Mouse (Mus musculus): Measurements from ENCODE around the gene Gm17334. TPM values are rescaled to one million over a fixed set of nuclear protein-coding genes. Genes with fewer than 3 reads are reported as not detected.
A peak's percentile ranks its signal among the peaks of the same experiment; 100 is the strongest.

Gene Gm17334
- total RNA-seq, 2 experiments from 2014 or later: 0.26 to 0.70 TPM

DNA sequence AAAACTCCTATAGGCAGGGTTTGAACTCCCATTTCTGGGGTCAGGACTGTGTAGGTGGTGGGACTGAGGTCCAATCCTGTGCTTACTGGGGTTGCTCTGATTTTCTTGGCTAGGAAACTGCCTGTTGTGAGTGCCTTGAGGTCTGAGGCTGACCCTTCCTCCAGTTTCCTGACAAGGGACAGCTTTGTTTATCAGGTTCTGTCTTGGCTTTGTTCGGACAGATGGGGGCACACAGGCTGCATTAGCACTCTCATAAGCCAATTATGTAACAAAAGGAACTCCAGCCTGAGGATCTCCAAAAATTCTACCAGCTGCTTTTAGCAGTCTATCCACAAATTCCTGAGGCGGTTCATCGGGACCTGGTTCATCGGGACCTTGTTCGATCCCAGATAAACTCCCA lies 30.6 kb downstream of the Gm17334 start:
- no peak for DNase-seq

- peak; percentile 51 for DNase-seq
Measured at GRCm38 (mm10) chr11:53737573-53737946, 35.4 kb downstream of the Gm17334 start.

- peak; percentile 78 for DNase-seq
Measured at GRCm38 (mm10) chr11:53736771-53737572, 36.0 kb downstream of the Gm17334 start.

DNA sequence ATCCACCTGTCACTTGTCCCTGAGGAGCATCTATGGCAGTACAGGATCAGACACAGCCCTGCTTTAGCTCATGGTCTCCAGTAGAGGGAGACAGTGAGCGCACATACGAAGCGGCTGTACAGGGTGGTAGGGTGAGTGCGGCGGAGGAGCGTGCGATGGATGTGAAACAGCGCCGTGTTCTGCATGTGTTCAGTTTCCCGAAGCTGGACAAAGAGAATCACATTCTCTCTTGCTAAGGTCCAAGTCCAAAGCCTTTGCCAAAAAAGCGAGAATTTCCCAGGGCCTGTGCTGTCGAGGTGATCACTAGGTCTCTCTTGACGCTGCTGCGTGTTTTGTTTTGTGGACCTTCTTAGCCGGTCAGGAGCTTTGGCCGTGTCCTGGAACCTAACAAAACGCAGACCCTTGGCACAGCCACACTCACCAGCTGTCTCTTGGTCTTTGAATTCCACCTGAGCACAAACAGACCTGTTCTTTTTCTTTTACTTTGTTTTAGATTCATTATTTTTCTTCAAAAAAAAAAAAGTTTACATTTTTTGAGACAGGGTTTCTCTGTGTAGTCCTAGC lies 37.2 kb downstream of the Gm17334 start:
- DNase-seq: peak; percentile 44

DNA sequence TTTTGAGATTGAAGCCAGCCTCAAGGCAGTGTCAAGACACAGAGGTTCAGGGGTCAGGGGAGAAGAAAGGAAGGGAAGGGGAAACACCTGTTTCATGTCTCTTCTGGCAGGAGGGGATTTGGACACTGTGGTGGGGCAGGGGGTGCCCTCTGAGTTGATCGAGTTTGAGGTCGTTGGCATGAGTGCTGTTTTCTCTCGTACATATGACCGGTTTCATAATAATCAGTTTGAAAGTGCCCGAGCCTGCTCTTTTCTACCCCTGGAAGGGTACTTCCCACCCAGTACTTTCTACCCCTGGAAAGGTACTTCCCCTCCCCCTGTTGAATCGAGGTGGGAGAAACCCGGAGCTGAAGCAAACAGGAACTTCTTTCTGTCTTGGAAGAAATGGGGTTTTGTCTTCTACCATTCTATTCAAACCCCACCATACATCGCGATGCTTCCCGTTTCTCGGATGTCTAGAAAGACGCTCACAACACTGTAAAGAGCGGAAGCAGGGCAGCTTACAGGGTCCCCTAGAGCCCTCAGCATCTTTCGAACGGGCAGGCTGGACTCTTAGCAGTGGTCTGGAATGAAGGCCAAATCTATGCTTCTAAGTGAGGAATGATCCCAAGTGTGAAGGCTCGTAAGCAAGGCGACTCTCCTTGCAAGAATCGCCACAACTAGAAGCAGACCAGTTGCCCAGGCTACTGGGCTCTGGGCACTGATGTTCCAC lies 37.9 kb downstream of the Gm17334 start:
- DNase-seq: no peak

GRCm38 (mm10) chr11:53734431-53734830 lies 38.6 kb downstream of the Gm17334 start:
- no peak for DNase-seq

DNA sequence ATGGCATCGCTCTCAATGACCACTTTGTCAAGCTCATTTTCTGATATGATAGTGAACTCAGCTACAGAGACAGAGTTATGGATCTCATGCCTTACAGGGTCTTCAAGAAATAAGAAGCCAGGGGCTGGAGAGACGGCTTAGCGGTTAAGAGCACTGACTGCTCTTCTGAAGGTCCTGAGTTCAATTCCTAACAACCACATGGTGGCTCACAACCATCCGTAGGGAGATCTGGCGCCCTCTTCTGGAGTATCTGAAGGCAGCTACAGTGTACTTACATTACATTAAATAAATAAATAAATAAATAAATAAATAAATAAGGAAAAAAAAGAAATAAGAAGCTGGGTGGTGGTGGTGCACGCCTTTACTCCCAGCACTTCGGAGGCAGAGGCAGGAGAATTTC lies 39.2 kb downstream of the Gm17334 start:
- no peak for DNase-seq

DNA sequence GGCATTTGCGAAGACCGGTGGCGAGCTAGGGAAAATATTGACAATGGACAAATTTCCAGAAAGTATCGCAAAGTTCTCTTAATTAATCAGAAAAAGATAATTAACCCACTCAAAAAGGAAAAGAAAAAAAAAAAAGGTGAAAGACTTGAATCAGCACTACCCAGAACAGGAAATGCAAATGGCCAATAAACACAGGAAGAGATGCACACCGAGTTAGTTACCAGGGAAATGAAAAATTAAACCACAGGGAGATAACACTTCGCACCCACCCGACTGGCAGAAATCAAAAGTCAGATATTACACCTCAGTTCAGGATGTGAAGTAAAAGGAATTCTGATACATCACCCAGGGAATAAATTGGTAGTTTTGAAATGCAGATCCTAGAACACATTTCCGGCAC lies 40.7 kb downstream of the Gm17334 start:
- DNase-seq: no peak

- no peak for DNase-seq
Measured at GRCm38 (mm10) chr11:53731457-53731856, 41.5 kb downstream of the Gm17334 start.

Small RNAs within 50 kb of the gene (microRNA-seq; reads per million reads assigned to microRNA genes)
- 0 reads per million in 2 experiments for gene Mir7671

Other genes starting within 250 kb of the Gm17334 start
- gene Kif3a, start 205.8 kb downstream of the Gm17334 start, total RNA-seq (2021): 10 to 100 TPM in 1 of 2 experiments, 1 to 10 TPM in 1; 9.4 to 11.1 TPM
- gene Il4, start 154.5 kb downstream of the Gm17334 start, total RNA-seq (2021): not detected
- gene Il13, start 138.5 kb downstream of the Gm17334 start, total RNA-seq (2021): not detected
- 10 to 100 TPM in 1 of 2 experiments, 1 to 10 TPM in 1; 7.9 to 10.1 TPM for gene Rad50, start 65.9 kb downstream of the Gm17334 start, total RNA-seq (2021)
- gene Il5, start 52.4 kb downstream of the Gm17334 start, total RNA-seq (2021): not detected
- gene Irf1, start 3.2 kb downstream of the Gm17334 start, total RNA-seq (2021): 10 to 100 TPM in 1 of 2 experiments, 1 to 10 TPM in 1; 9.4 to 13.7 TPM
- 1 to 10 TPM; 3.5 to 4.0 TPM for gene Gm12216, start 86.1 kb upstream of the Gm17334 start, total RNA-seq (2021)
- 10 to 100 TPM in 1 of 2 experiments, 1 to 10 TPM in 1; 7.4 to 10.7 TPM for gene Slc22a5, start 118.5 kb upstream of the Gm17334 start, total RNA-seq (2021)
- gene Slc22a21, start 207.1 kb upstream of the Gm17334 start, total RNA-seq (2021): 1 to 10 TPM; 1.7 to 2.6 TPM